Mouse (Mus musculus) neural tube, embryonic 11.5 days (tissue): Measurements from ENCODE around the gene Cd200. TPM values are rescaled to one million over a fixed set of nuclear protein-coding genes. Genes with fewer than 3 reads are reported as not detected.

Experiments used
- ATAC-seq: fragments of 200-750 bp; cut with Nextera tagmentation; 2 replicates; pipeline ENCODE4 v1.8.0; 2017; ENCODE audit warnings: moderate number of reproducible peaks, mild to moderate bottlenecking, moderate TSS enrichment, moderate library complexity; ENCODE audit not compliant: insufficient read depth, low FRiP score, low TSS enrichment
- DNase-seq: peaks from one replicate; pipeline ENCODE4 v3.0.0-alpha.2; 2015; ENCODE audit warnings: low spot score
- H3K27ac ChIP-seq: fragments of 300-500 bp; sonication (generic); 2 replicates; pipeline ENCODE4 v1.5.1; 2014; ENCODE audit warnings: low read depth, mild to moderate bottlenecking, low read length
- H3K27me3 ChIP-seq: fragments of 300-500 bp; sonication (generic); 2 replicates; pipeline ENCODE4 v1.6.1; 2014; ENCODE audit warnings: mild to moderate bottlenecking, low read length, mixed read lengths; ENCODE audit not compliant: control insufficient read depth, insufficient read depth
- H3K36me3 ChIP-seq: fragments of 300-500 bp; sonication (generic); 2 replicates; pipeline ENCODE4 v1.6.1; 2014; ENCODE audit warnings: mild to moderate bottlenecking, low read length, moderate library complexity, mixed read lengths; ENCODE audit not compliant: control insufficient read depth, insufficient read depth
- H3K4me1 ChIP-seq: fragments of 300-500 bp; sonication (generic); 2 replicates; pipeline ENCODE4 v1.6.1; 2014; ENCODE audit warnings: low read length, mixed read lengths; ENCODE audit not compliant: control insufficient read depth, insufficient read depth
- H3K4me2 ChIP-seq: fragments of 300-500 bp; sonication (generic); 2 replicates; pipeline ENCODE4 v1.6.1; 2014; ENCODE audit warnings: low read depth, mild to moderate bottlenecking, moderate library complexity
- H3K4me3 ChIP-seq: fragments of 300-500 bp; sonication (generic); 2 replicates; pipeline ENCODE4 v1.5.1; 2014; ENCODE audit warnings: low read depth, low read length
- H3K9ac ChIP-seq: fragments of 300-500 bp; sonication (generic); 2 replicates; pipeline ENCODE4 v1.6.1; 2014; ENCODE audit warnings: mild to moderate bottlenecking, low read length
- H3K9me3 ChIP-seq: fragments of 300-500 bp; sonication (generic); 2 replicates; pipeline ENCODE4 v1.6.1; 2016; ENCODE audit warnings: low read length; ENCODE audit not compliant: control insufficient read depth
- WGBS: fragments of 180-500 bp; shearing (Covaris S2); extraction: QIAGEN DNeasy Blood & Tissue Kit; methylation state at CpG from one replicate; pipeline ENCODE4 v1.1.7; 2014; 5-methylcytosine and 5-hydroxymethylcytosine counted together
- polyA plus RNA-seq: library from polyadenylated mRNA; unstranded; fragments of >200 nt; fragmentation: Nextera tagmentation; extraction: Ambion mirVana; gene quantifications from 2 replicates; pipeline ENCODE4 v1.2.1, GENCODE M21; 2014

Gene Cd200
- polyA plus RNA-seq, 1 experiment from 2014 or later, result 47.7 TPM

DNA sequence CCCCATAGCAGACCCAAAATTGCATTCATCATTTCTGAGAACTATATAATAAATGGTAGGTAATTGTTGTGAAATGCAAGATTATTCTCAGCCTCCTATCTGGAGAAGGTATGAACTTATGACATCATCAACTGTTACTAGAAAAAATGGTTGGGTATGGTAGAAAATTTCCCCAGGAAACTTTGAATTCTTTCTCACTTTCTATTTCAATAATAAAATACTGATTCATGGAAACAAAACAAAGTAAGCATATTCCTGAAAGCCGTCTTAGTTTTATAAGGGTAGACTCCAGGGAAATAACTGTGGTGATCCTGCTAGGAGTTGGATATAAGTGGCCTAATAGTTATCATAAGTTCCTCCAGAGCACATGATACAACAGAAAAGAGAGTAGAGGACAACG is 19.8 kb downstream of the Cd200 start:
- WGBS, result 89% methylated on average over 2 of the region's 2 CpGs
- no peaks in the 10 kb centered on the region for H3K9me3 ChIP-seq
- no peak overlapping the region for H3K9ac ChIP-seq
- no peaks in the 10 kb centered on the region for H3K4me1 ChIP-seq
- H3K4me2 ChIP-seq, result no peak overlapping the region
- no peak overlapping the region for H3K4me3 ChIP-seq
- ATAC-seq (no peak), DNase-seq (no peak)
- no peak overlapping the region for H3K27ac ChIP-seq
- H3K36me3 ChIP-seq, result no peaks in the 10 kb centered on the region
- H3K27me3 ChIP-seq, result no peaks in the 10 kb centered on the region

DNA sequence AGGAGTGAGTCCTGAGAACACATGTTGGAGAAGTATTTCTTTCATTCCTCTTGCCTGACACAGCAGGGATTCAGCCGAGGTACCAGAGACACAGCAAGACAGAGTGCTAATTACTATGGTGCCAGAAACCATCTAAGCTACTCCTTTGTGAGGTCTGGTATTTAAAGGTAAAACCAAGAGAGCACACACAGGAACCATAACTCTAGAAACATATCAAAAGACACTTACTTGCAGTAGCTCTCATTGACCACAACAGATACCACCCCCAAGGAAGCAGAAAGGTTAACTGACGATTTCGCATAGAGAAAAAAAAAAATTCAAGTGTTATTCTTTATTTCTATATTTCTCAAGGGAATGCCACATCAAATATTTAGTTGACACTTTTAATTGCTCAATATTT is 27.0 kb downstream of the Cd200 start:
- DNase-seq (no peak), ATAC-seq (no peak)
- H3K36me3 ChIP-seq, result no peaks in the 10 kb centered on the region
- WGBS, result 71% methylated on average over 3 of the region's 3 CpGs
- H3K4me2 ChIP-seq, result no peak overlapping the region
- H3K9ac ChIP-seq, result no peak overlapping the region
- H3K4me3 ChIP-seq, result no peak overlapping the region
- no peaks in the 10 kb centered on the region for H3K27me3 ChIP-seq
- no peaks in the 10 kb centered on the region for H3K4me1 ChIP-seq
- no peaks in the 10 kb centered on the region for H3K9me3 ChIP-seq
- no peak overlapping the region for H3K27ac ChIP-seq

DNA sequence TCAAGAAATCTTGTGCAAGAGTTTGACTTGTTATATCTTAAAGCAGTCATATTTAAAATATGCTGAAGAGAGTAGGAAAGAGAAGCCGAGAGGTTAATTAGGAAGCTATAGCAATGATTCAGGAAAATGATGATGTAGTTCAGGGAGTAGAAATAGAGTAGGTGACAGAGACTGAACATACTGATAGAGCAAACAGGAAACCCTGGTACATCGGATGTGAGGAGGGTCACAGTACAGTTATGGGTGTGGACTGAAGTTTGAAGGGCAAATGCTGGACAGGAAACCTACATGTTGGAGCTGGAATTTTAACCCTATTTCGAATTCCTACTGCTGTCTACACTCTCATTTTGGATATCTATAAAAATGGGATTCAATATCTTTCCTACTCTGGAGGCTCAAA is 29.9 kb downstream of the Cd200 start:
- no peak overlapping the region for H3K4me3 ChIP-seq
- WGBS, result 82% methylated on average over 3 of the region's 3 CpGs
- H3K27ac ChIP-seq, result no peak overlapping the region
- H3K27me3 ChIP-seq, result no peaks in the 10 kb centered on the region
- no peak overlapping the region for H3K9ac ChIP-seq
- H3K36me3 ChIP-seq, result no peaks in the 10 kb centered on the region
- H3K4me1 ChIP-seq, result no peaks in the 10 kb centered on the region
- H3K9me3 ChIP-seq, result no peaks in the 10 kb centered on the region
- DNase-seq (no peak), ATAC-seq (no peak)
- H3K4me2 ChIP-seq, result no peak overlapping the region

DNA sequence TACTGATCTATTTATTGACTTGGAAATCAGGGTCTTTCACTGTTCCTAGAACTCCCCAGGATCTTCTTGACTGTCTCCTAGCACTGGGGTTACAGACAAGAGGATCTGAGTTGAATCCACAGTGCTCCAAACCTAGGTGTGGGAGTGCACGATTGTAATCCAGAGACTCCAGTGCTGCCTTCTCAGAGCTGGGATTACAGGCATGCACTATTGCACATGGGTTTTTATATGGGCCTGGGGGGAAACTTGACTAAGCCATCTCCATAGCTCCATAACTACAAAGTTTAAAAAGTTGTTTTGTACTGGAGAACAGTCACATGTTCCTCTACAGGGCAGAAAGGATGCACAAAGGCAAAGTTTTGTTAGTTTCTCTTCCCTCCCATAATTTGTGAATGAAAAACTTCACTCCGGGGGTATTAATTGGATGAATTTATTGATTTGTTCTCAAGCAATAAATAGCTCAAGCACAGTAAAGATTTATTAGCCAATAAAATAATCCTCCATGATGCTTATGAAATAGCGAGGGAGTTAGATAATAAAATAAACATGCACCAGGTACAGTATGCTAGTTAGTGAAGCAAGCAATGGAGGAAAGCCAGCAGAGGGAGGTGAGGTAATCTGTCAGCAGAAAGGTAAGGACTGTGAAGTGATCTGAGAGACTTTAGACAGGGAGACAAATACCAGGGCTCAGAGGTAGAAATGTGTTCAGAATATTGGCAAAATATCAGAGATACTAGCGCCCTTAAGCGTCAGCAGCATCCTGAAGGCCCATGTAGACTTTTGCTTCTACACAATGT is 30.5 kb downstream of the Cd200 start:
- H3K36me3 ChIP-seq, result no peaks in the 10 kb centered on the region
- no peak overlapping the region for H3K9ac ChIP-seq
- no peaks in the 10 kb centered on the region for H3K4me1 ChIP-seq
- no peak overlapping the region for H3K4me2 ChIP-seq
- no peaks in the 10 kb centered on the region for H3K27me3 ChIP-seq
- ATAC-seq (no peak), DNase-seq (no peak)
- H3K27ac ChIP-seq, result no peak overlapping the region
- WGBS, result 90% methylated on average over 5 of the region's 5 CpGs
- no peaks in the 10 kb centered on the region for H3K9me3 ChIP-seq
- no peak overlapping the region for H3K4me3 ChIP-seq

DNA sequence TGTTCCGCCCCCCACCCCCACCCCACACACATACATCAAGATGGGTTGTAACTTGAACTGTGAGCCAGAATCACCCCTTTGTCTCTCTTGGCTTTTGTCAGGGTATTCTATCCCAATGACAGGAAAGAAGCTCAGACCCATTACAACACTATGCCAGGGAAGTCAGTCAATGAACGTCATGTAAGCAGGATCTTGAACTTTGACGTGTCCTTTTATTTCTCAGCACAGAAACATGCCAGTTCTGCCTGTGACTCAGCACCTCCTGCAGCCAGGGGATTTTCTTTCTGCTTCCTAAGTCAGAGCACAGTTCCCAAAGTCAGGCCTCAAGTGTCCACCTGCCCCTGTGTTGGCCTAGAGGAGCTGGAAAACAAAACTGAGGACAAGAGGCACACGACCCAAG is 31.5 kb downstream of the Cd200 start:
- no peaks in the 10 kb centered on the region for H3K9me3 ChIP-seq
- DNase-seq (no peak), ATAC-seq (no peak)
- H3K36me3 ChIP-seq, result no peaks in the 10 kb centered on the region
- no peak overlapping the region for H3K27ac ChIP-seq
- no peaks in the 10 kb centered on the region for H3K4me1 ChIP-seq
- no peak overlapping the region for H3K9ac ChIP-seq
- no peaks in the 10 kb centered on the region for H3K27me3 ChIP-seq
- H3K4me2 ChIP-seq, result no peak overlapping the region
- 84% methylated on average over 4 of the region's 4 CpGs for WGBS
- H3K4me3 ChIP-seq, result no peak overlapping the region

DNA sequence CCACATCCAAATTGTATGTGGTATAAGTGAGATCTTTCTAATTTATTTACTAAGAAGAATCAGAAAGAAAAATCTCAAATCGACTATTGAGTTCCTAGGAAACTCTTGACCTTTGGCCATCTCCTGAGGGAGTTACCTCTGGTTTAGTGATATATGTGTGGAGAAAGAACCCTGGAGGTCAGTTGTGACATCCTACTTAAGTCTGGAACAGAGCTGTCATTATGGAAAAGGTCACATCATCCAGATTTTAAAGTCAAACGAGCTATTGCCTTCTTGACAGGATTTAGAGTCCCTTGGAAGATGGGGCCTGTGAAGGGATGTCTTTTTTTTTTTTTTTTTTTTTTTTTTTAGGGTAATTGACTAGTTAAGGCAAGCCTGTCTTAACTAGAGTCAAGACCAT is 32.0 kb downstream of the Cd200 start:
- Histone ChIP-seq H3K36me3 (no peaks in the 10 kb centered on the region), H3K4me3 (no peak overlapping the region), H3K9me3 (no peaks in the 10 kb centered on the region), H3K9ac (no peak overlapping the region), H3K27ac (no peak overlapping the region), H3K4me1 (no peaks in the 10 kb centered on the region), H3K27me3 (no peaks in the 10 kb centered on the region), H3K4me2 (no peak overlapping the region)
- 50% methylated on average over 2 of the region's 2 CpGs for WGBS
- DNase-seq (no peak), ATAC-seq (no peak)

DNA sequence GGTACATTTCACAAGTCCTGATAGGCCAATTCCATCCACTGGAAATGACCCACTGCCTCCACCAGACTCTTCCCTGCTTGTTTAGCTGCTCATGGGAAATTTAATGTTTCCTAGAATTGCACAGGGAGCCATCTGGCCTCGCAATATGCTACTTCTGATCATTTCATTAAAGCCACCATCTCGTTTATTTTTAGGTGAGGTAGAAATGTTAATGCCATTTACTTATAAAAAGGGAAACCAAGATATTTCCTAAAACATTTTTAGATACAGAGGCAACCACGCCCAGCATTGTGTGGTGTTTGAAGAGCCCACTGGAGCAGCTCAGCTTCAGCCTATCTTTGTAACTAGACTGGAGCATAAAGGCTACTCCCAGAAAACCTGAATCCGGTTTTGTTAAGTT is 32.6 kb downstream of the Cd200 start:
- Histone ChIP-seq H3K4me2 (no peak overlapping the region), H3K36me3 (no peaks in the 10 kb centered on the region), H3K4me3 (no peak overlapping the region), H3K27me3 (no peaks in the 10 kb centered on the region), H3K9me3 (no peaks in the 10 kb centered on the region), H3K9ac (no peak overlapping the region), H3K27ac (no peak overlapping the region), H3K4me1 (no peaks in the 10 kb centered on the region)
- WGBS, result 86% methylated on average over 4 of the region's 4 CpGs
- DNase-seq, result no peak
- no peak for ATAC-seq

DNA sequence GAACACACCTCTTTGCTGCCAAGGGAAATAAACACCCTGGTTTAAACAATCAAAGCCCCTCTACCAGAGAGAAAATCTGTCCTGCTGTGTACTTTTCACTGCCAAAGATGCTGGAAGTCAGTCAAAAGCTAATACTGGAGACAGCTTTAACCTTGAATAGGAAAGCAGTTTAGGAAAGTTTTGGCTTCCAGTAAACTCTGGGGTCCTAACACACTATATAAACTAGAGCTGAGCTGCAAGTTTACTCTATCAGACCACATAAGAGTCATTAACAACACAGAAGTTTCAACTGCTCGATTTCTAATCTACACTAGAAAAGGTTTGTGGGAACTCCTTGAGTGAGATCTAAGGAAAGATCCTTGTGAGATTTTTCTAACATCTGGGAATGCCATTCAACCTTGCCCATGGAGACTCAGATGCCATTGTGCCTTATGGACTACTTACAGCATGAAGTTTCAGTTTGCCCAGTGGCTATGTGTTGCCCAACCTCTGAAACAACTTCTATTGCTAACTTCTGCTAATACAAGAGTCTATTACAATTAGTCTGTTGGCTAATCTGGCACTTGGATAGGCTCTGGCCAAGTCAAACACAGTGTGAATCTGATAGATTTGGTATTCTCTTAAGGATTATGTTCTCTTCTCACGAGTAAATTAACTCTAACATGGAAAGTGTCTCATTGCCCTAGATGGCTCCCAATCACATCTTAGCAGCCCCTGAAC is 33.2 kb downstream of the Cd200 start:
- ATAC-seq (no peak), DNase-seq (no peak)
- Histone ChIP-seq H3K36me3 (no peaks in the 10 kb centered on the region), H3K4me2 (no peak overlapping the region), H3K9ac (no peak overlapping the region), H3K27me3 (no peaks in the 10 kb centered on the region), H3K4me1 (no peaks in the 10 kb centered on the region), H3K9me3 (no peaks in the 10 kb centered on the region), H3K27ac (no peak overlapping the region), H3K4me3 (no peak overlapping the region)
- 76% methylated on average over 2 of the region's 2 CpGs for WGBS

DNA sequence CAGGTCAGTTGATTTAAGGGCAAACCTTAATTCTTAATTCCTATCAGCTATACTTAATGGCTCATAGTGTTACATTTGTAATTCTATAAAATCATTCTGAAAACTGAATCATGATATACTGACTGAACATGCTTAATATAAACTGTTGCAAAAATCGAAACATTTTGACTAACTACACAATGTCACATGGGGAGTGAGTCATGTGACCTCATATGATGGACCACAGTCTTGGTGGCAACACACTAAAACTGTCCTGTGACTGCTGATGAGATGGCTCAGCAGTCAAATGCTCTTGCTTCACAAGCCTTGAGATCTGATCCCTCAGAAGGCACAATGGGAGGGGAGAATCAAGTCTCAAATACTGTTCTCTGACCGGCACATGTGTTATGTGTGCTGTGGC is 34.8 kb downstream of the Cd200 start:
- WGBS, result 83% methylated on average over 2 of the region's 2 CpGs
- no peak for DNase-seq
- H3K27ac ChIP-seq, result no peak overlapping the region

More for the DNA sequence above, 34.8 kb downstream of the Cd200 start:
- no peaks in the 10 kb centered on the region for H3K36me3 ChIP-seq
- no peak overlapping the region for H3K4me2 ChIP-seq
- no peaks in the 10 kb centered on the region for H3K4me1 ChIP-seq
- no peak for ATAC-seq
- no peaks in the 10 kb centered on the region for H3K27me3 ChIP-seq
- no peaks in the 10 kb centered on the region for H3K9me3 ChIP-seq
- H3K9ac ChIP-seq, result no peak overlapping the region
- H3K4me3 ChIP-seq, result no peak overlapping the region
